Mouse (Mus musculus): Measurements from ENCODE around the gene Ptprb. TPM values are rescaled to one million over a fixed set of nuclear protein-coding genes. Genes with fewer than 3 reads are reported as not detected.

Gene Ptprb
- 1.8 and 2.1 TPM in 2 replicates for polyA plus RNA-seq (2014; fragmentation: Nextera tagmentation; extraction: Ambion mirVana)

- H3K27ac ChIP-seq (replicated peaks; ENCODE audit: low read depth, low read length), result no peak within 1 kb of the TSS
- DNase-seq (ENCODE audit: low spot score), result no peak
Observed at GRCm38 (mm10) chr10:116275280-116275679, at the start of gene Ptprb. Gene Ptprb, plus strand, starts transcription at chr10:116275523.

GRCm38 (mm10) chr10:116235299-116235698 is 40.0 kb upstream of the Ptprb start:
- H3K27me3 ChIP-seq (ENCODE audit: control insufficient read depth, insufficient read depth, low read length), result no peaks in the 10 kb centered on the region
- no peaks in the 10 kb centered on the region for H3K9me3 ChIP-seq (replicated peaks; ENCODE audit: control insufficient read depth, low read length)
- H3K4me2 ChIP-seq (ENCODE audit: low read depth, low read length), result no peak overlapping the region
- no peak for ATAC-seq (replicated peaks; ENCODE audit: insufficient number of reproducible peaks, low FRiP score, low TSS enrichment, low read depth)
- 54% methylated on average over 5 of the region's 5 CpGs for WGBS
- no peak overlapping the region for H3K27ac ChIP-seq (replicated peaks; ENCODE audit: low read depth, low read length)
- H3K9ac ChIP-seq (replicated peaks; ENCODE audit: low read length), result no peak overlapping the region
- no peaks in the 10 kb centered on the region for H3K4me1 ChIP-seq (ENCODE audit: control insufficient read depth, insufficient read depth, low read length)
- H3K36me3 ChIP-seq (replicated peaks; ENCODE audit: control insufficient read depth, insufficient read depth, low read depth, low read length), result no peaks in the 10 kb centered on the region
- no peak for DNase-seq (ENCODE audit: low spot score)
- no peak overlapping the region for H3K4me3 ChIP-seq (ENCODE audit: low read depth, low read length)

More at GRCm38 (mm10) chr10:116275280-116275679, at the start of gene Ptprb:
- WGBS, result 76% methylated on average over 7 of the region's 7 CpGs
- H3K9me3 ChIP-seq (replicated peaks; ENCODE audit: control insufficient read depth, low read length), result no peaks in the 10 kb centered on the region
- H3K27me3 ChIP-seq (ENCODE audit: control insufficient read depth, insufficient read depth, low read length), result no peaks in the 10 kb centered on the region
- H3K36me3 ChIP-seq (replicated peaks; ENCODE audit: control insufficient read depth, insufficient read depth, low read depth, low read length), result no peaks in the 10 kb centered on the region
- no peak for ATAC-seq (replicated peaks; ENCODE audit: insufficient number of reproducible peaks, low FRiP score, low TSS enrichment, low read depth)
- H3K4me2 ChIP-seq (ENCODE audit: low read depth, low read length), result no peak within 1 kb of the TSS
- H3K9ac ChIP-seq (replicated peaks; ENCODE audit: low read length), result no peak within 1 kb of the TSS
- H3K4me3 ChIP-seq (ENCODE audit: low read depth, low read length), result no peak within 1 kb of the TSS
- H3K4me1 ChIP-seq (ENCODE audit: control insufficient read depth, insufficient read depth, low read length), result no peaks in the 10 kb centered on the region

GRCm38 (mm10) chr10:116242200-116242599 is 33.1 kb upstream of the Ptprb start:
- ATAC-seq (replicated peaks; ENCODE audit: insufficient number of reproducible peaks, low FRiP score, low TSS enrichment, low read depth) (no peak), DNase-seq (ENCODE audit: low spot score) (no peak)
- no peak overlapping the region for H3K27ac ChIP-seq (replicated peaks; ENCODE audit: low read depth, low read length)
- no peaks in the 10 kb centered on the region for H3K4me1 ChIP-seq (ENCODE audit: control insufficient read depth, insufficient read depth, low read length)
- H3K9me3 ChIP-seq (replicated peaks; ENCODE audit: control insufficient read depth, low read length), result no peaks in the 10 kb centered on the region
- no peaks in the 10 kb centered on the region for H3K36me3 ChIP-seq (replicated peaks; ENCODE audit: control insufficient read depth, insufficient read depth, low read depth, low read length)
- no peaks in the 10 kb centered on the region for H3K27me3 ChIP-seq (ENCODE audit: control insufficient read depth, insufficient read depth, low read length)
- 77% methylated on average over 7 of the region's 7 CpGs for WGBS
- H3K9ac ChIP-seq (replicated peaks; ENCODE audit: low read length), result no peak overlapping the region
- H3K4me3 ChIP-seq (ENCODE audit: low read depth, low read length), result no peak overlapping the region
- no peak overlapping the region for H3K4me2 ChIP-seq (ENCODE audit: low read depth, low read length)

- no peaks in the 10 kb centered on the region for H3K36me3 ChIP-seq (replicated peaks; ENCODE audit: control insufficient read depth, insufficient read depth, low read depth, low read length)
- no peak overlapping the region for H3K9ac ChIP-seq (replicated peaks; ENCODE audit: low read length)
- no peaks in the 10 kb centered on the region for H3K9me3 ChIP-seq (replicated peaks; ENCODE audit: control insufficient read depth, low read length)
- H3K27me3 ChIP-seq (ENCODE audit: control insufficient read depth, insufficient read depth, low read length), result no peaks in the 10 kb centered on the region
- no peak for DNase-seq (ENCODE audit: low spot score)
- ATAC-seq (replicated peaks; ENCODE audit: insufficient number of reproducible peaks, low FRiP score, low TSS enrichment, low read depth), result no peak
- H3K4me2 ChIP-seq (ENCODE audit: low read depth, low read length), result no peak overlapping the region
- 49% methylated on average over 7 of the region's 7 CpGs for WGBS
- H3K27ac ChIP-seq (replicated peaks; ENCODE audit: low read depth, low read length), result no peak overlapping the region
- no peaks in the 10 kb centered on the region for H3K4me1 ChIP-seq (ENCODE audit: control insufficient read depth, insufficient read depth, low read length)
- no peak overlapping the region for H3K4me3 ChIP-seq (ENCODE audit: low read depth, low read length)
Observed at GRCm38 (mm10) chr10:116243373-116243772, 31.9 kb upstream of the Ptprb start.

DNA sequence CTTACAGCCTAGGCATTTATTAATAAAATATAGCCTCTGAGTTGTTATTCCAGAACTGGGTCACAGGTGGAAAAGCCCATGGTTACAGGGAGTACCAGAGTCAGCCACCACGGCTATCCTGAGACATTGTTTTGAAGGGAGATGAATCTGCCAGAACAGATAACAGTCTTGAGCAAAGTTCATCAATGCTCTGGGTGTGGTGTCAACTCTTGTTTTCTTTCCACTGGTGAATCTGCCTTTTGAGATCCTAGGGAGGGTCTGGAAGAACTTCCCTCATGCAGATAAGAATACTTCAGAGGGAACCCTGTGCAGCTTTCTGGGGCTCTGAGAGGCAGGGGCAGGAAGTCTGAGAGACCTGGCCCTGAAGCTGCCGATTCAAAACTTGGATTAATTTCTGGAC is 29.7 kb upstream of the Ptprb start:
- no peaks in the 10 kb centered on the region for H3K9me3 ChIP-seq (replicated peaks; ENCODE audit: control insufficient read depth, low read length)
- no peak overlapping the region for H3K4me3 ChIP-seq (ENCODE audit: low read depth, low read length)
- no peaks in the 10 kb centered on the region for H3K4me1 ChIP-seq (ENCODE audit: control insufficient read depth, insufficient read depth, low read length)
- DNase-seq (ENCODE audit: low spot score) (no peak), ATAC-seq (replicated peaks; ENCODE audit: insufficient number of reproducible peaks, low FRiP score, low TSS enrichment, low read depth) (no peak)
- no peak overlapping the region for H3K4me2 ChIP-seq (ENCODE audit: low read depth, low read length)
- no peak overlapping the region for H3K27ac ChIP-seq (replicated peaks; ENCODE audit: low read depth, low read length)
- no peaks in the 10 kb centered on the region for H3K36me3 ChIP-seq (replicated peaks; ENCODE audit: control insufficient read depth, insufficient read depth, low read depth, low read length)
- no peak overlapping the region for H3K9ac ChIP-seq (replicated peaks; ENCODE audit: low read length)
- no peaks in the 10 kb centered on the region for H3K27me3 ChIP-seq (ENCODE audit: control insufficient read depth, insufficient read depth, low read length)
- 76% methylated on average over 2 of the region's 2 CpGs for WGBS

DNA sequence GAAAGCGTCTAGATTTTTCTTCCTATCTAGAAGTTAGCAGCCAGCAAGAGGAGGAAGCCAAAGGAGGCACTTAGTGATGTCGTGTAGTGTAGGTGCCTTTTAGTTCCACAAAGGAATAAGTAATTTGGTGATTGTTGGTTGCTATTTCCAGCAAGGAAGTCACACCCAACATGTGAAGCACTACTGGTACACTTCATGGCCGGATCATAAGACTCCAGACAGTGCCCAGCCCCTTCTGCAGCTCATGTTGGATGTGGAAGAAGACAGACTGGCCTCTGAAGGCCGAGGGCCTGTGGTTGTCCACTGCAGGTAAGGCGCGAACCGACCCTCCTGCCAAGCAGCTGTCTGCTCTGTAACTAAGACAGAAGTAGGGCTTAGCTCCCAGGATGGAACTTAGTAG is 22.7 kb upstream of the Ptprb start:
- no peaks in the 10 kb centered on the region for H3K9me3 ChIP-seq (replicated peaks; ENCODE audit: control insufficient read depth, low read length)
- ATAC-seq (replicated peaks; ENCODE audit: insufficient number of reproducible peaks, low FRiP score, low TSS enrichment, low read depth), result no peak
- WGBS, result 92% methylated on average over 7 of the region's 7 CpGs

DNA sequence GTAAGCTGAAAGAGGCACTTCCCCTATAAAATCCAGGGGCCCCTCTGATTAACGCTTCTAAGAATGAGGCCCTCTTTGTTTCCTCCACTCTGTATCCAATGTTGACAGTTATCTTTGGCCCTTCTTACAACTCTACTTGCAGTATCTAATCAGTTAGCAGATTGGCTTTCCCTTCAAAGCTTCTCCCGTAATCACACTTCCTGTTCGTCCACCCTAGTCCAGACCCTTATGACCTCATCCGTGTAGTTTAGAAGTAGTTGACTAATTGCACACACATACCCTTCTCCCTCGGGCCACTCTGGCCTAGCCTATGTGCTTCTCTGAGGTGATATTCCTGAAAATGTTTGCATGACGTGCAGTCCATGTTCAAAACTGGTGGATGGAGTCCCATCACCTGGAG is 21.4 kb upstream of the Ptprb start:
- Histone ChIP-seq H3K27me3 (ENCODE audit: control insufficient read depth, insufficient read depth, low read length) (no peaks in the 10 kb centered on the region), H3K36me3 (replicated peaks; ENCODE audit: control insufficient read depth, insufficient read depth, low read depth, low read length) (no peaks in the 10 kb centered on the region), H3K9me3 (replicated peaks; ENCODE audit: control insufficient read depth, low read length) (no peaks in the 10 kb centered on the region), H3K9ac (replicated peaks; ENCODE audit: low read length) (no peak overlapping the region), H3K4me3 (ENCODE audit: low read depth, low read length) (no peak overlapping the region), H3K27ac (replicated peaks; ENCODE audit: low read depth, low read length) (no peak overlapping the region), H3K4me2 (ENCODE audit: low read depth, low read length) (no peak overlapping the region), H3K4me1 (ENCODE audit: control insufficient read depth, insufficient read depth, low read length) (no peaks in the 10 kb centered on the region)
- ATAC-seq (replicated peaks; ENCODE audit: insufficient number of reproducible peaks, low FRiP score, low TSS enrichment, low read depth) (no peak), DNase-seq (ENCODE audit: low spot score) (no peak)
- 49% methylated on average over 6 of the region's 6 CpGs for WGBS

More for the DNA sequence above, 22.7 kb upstream of the Ptprb start:
- Histone ChIP-seq H3K27ac (replicated peaks; ENCODE audit: low read depth, low read length) (no peak overlapping the region), H3K4me3 (ENCODE audit: low read depth, low read length) (no peak overlapping the region), H3K4me2 (ENCODE audit: low read depth, low read length) (no peak overlapping the region), H3K36me3 (replicated peaks; ENCODE audit: control insufficient read depth, insufficient read depth, low read depth, low read length) (no peaks in the 10 kb centered on the region), H3K9ac (replicated peaks; ENCODE audit: low read length) (no peak overlapping the region), H3K4me1 (ENCODE audit: control insufficient read depth, insufficient read depth, low read length) (no peaks in the 10 kb centered on the region), H3K27me3 (ENCODE audit: control insufficient read depth, insufficient read depth, low read length) (no peaks in the 10 kb centered on the region)
- DNase-seq (ENCODE audit: low spot score), result no peak

- H3K9ac ChIP-seq (replicated peaks; ENCODE audit: low read length), result no peak overlapping the region
- no peak for DNase-seq (ENCODE audit: low spot score)
- no peak overlapping the region for H3K4me3 ChIP-seq (ENCODE audit: low read depth, low read length)
- H3K4me1 ChIP-seq (ENCODE audit: control insufficient read depth, insufficient read depth, low read length), result no peaks in the 10 kb centered on the region
- no peaks in the 10 kb centered on the region for H3K36me3 ChIP-seq (replicated peaks; ENCODE audit: control insufficient read depth, insufficient read depth, low read depth, low read length)
- H3K27me3 ChIP-seq (ENCODE audit: control insufficient read depth, insufficient read depth, low read length), result no peaks in the 10 kb centered on the region
- no peak overlapping the region for H3K27ac ChIP-seq (replicated peaks; ENCODE audit: low read depth, low read length)
- ATAC-seq (replicated peaks; ENCODE audit: insufficient number of reproducible peaks, low FRiP score, low TSS enrichment, low read depth), result no peak
- H3K4me2 ChIP-seq (ENCODE audit: low read depth, low read length), result no peak overlapping the region
- no peaks in the 10 kb centered on the region for H3K9me3 ChIP-seq (replicated peaks; ENCODE audit: control insufficient read depth, low read length)
- WGBS, result 86% methylated on average over 4 of the region's 4 CpGs
Observed at GRCm38 (mm10) chr10:116259298-116259697, 16.0 kb upstream of the Ptprb start.

Measured in embryonic facial prominence, embryonic 11.5 days (tissue).